Mouse (Mus musculus) urinary bladder, postnatal 36 days (tissue): ENCODE results near the gene Ackr3.

ENCODE experiments used
- DNase-seq, 2 experiments: peaks; one replicate each; pipeline ENCODE4 v3.0.0; 2022; ENCODE audit warnings: low spot score in 2 of 2, mixed read lengths in 1 of 2

The Ackr3 gene

GRCm38 (mm10) chr1:90251156-90251555 is 47.4 kb downstream of the Ackr3 start:
- DNase-seq = no peak

GRCm38 (mm10) chr1:90253465-90253864 is 49.7 kb downstream of the Ackr3 start:
- no peak for DNase-seq

GRCm38 (mm10) chr1:90258253-90258887 is 54.6 kb downstream of the Ackr3 start:
- peak in 1 of 2 experiments; percentile 33 for DNase-seq

- no peak for DNase-seq
Observed at GRCm38 (mm10) chr1:90260704-90261581, 57.2 kb downstream of the Ackr3 start.

GRCm38 (mm10) chr1:90262380-90262779 is 58.6 kb downstream of the Ackr3 start:
- DNase-seq = peak in 1 of 2 experiments; percentile 21
